Mouse (Mus musculus): ENCODE results near the gene Taf1b.

Taf1b gene

DNA sequence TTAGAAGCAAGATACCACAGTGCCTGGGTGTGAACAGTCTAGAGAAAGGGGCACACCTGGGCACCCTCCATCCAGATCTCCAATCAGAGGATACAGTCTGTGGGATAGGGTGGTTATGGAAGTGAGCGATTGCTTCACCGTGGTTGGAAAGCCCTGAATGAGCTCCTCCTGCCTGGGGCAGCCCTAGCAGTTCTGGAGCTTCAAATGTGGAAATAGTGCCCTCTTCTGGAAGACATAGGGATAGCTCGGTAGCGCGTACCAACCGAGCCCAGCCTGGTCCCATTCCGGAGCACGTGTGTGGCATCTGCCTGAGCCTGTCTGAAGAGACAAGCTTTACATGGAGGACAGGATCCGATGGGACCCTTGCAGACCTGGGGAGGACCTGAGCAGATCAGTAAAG lies 102.6 kb downstream of the Taf1b start:
- peak; percentile 83 for DNase-seq (ENCODE audit: low read depth, low spot score)

DNA sequence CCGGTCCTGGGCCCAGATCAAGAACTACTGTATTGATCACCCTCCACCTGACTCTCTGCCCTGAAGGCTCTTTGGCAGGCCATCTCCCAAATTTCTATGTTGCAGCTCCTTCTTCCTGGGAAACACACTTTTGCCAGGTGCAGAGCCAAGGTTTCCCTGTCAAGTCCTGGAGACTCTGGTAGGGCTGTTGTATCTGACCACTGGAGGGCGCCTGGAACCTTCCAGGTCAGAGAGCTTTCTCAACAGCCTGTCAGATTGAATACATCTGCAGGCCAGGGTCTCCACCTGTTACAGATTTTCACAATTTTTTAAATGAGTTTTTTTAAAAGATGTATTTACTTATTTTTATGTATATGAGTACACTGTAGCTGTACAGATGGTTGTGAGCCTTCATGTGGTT lies 105.1 kb downstream of the Taf1b start:
- DNase-seq (ENCODE audit: low read depth, low spot score): peak; percentile 69

DNA sequence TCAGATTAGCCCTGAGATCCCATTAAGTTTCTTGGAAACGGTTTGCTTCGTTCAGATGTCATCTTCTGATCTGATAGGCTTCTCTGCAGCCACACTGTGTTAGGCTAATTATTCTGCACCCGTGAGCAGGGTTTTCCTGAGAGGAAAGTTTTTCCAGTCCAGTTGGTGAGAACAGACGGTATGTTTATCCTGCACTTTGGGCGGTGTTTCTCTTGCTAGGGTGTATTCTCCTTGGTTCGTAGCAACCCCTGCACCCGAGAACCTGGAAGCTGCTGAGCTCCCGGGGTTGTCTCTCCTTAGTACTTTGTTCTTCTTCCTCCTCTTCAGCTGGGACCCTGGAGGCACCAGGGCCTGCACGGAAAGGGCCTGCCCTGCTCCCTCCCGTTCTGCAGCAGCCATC lies 108.0 kb downstream of the Taf1b start:
- DNase-seq (ENCODE audit: low read depth, low spot score): no peak
